Mouse (Mus musculus) left cerebral cortex, postnatal 10 days (tissue): ENCODE results near the gene Kcnd3. TPM values are rescaled to one million over a fixed set of nuclear protein-coding genes. Genes with fewer than 3 reads are reported as not detected.

Source experiments
- total RNA-seq, 2 experiments: library from RNA; stranded (reverse); gene quantifications; 2 replicates each; pipeline ENCODE4 v1.2.3; 2021

The Kcnd3 gene
- total RNA-seq, 2 experiments from 2014 or later: 31.5 to 36.4 TPM

Other genes with a start within 250 kb of the Kcnd3 start
- gene Ddx20, start 235.2 kb downstream of the Kcnd3 start, total RNA-seq: 10 to 100 TPM; 12.2 to 14.5 TPM